Mouse (Mus musculus) myocyte (in vitro differentiated cells): Measurements from ENCODE around the gene Zfp64.

Experiments
- E2F4 ChIP-seq: IDR thresholded peaks from one replicate; pipeline ENCODE4 v1.6.1; 2011; ENCODE audit warnings: mild to moderate bottlenecking, control low read depth, moderate library complexity; ENCODE audit not compliant: insufficient read depth
- MAX ChIP-seq: IDR thresholded peaks from one replicate; pipeline ENCODE4 v1.6.1; 2011; ENCODE audit warnings: low read depth, mild to moderate bottlenecking, control low read depth
- MYOG ChIP-seq, 3 experiments: IDR thresholded peaks; one replicate each; pipeline ENCODE4 v1.6.1; 2011; ENCODE audit warnings: control low read depth in 2 of 3, low read depth in 2 of 3, mild to moderate bottlenecking in 2 of 3; ENCODE audit not compliant: insufficient read length in 2 of 3, control insufficient read depth in 1 of 3, insufficient read depth in 1 of 3
- POLR2A ChIP-seq: IDR thresholded peaks from one replicate; pipeline ENCODE4 v1.6.1; 2011; ENCODE audit warnings: low read depth, mild to moderate bottlenecking, control low read depth, moderate library complexity; ENCODE audit not compliant: insufficient read length
- POLR2AphosphoS2 ChIP-seq: IDR thresholded peaks from one replicate; pipeline ENCODE4 v1.6.1; 2011; ENCODE audit warnings: low read depth, control low read depth; ENCODE audit not compliant: insufficient read length
- REST ChIP-seq: IDR thresholded peaks from one replicate; pipeline ENCODE4 v1.6.1; 2011; ENCODE audit warnings: mild to moderate bottlenecking, control low read depth, moderate library complexity; ENCODE audit not compliant: insufficient read depth, insufficient read length
- USF1 ChIP-seq: IDR thresholded peaks from one replicate; pipeline ENCODE4 v1.6.1; 2011; ENCODE audit warnings: low read depth, mild to moderate bottlenecking, control low read depth, moderate library complexity

- TF ChIP-seq E2F4 (no peak), POLR2AphosphoS2 (no peak), POLR2A (no peak), MAX (no peak), MYOG (IDR thresholded peaks at IDR 0.05; ENCODE audit: control insufficient read depth in 1 of 3, insufficient read depth in 1 of 3, insufficient read length in 2 of 3, low read depth in 2 of 3) (no peak), USF1 (no peak), REST (no peak)
These were observed 100.6 kb downstream of the Zfp64 start for GRCm38 (mm10) chr2:168854777-168855176.
